In the genomic region with DNA sequence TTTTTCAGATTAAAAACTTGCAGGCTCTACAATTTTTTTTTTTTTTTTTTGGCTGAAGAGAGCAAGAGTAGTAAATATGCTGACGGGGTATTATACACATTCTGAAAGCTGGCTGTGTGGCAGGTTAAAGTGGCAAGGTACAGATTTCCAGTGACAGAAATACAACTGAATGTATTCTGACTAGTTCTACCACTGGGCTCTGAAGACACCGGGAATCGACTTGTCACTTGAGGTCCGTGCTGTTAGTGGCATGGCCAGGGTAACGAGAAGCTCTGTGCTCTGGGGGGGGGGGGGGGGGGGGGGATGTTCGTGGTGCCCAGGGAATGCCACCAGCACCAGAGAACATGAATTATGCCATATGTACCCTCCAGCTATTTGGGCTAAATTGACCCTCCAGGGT, we compare ENCODE assay signal across 1 mouse cellular context.
TF ChIP-seq lines count a peak whose summit lies in the region.

No protein-coding gene starts in this region.

TF ChIP-seq in CH12.LX, 34 proteins besides CTCF, POLR2A, EP300 and RAD21 (continued from another document):
- TF ChIP-seq MAFK (IDR thresholded peaks at IDR 0.05; ENCODE audit: insufficient replicate concordance, low read length): no peak
TF ChIP-seq in CH12.LX: peak in this region for 0.
